Mouse (Mus musculus) stomach, postnatal 0 days (tissue): Measurements from ENCODE around the gene Celf2. TPM values are rescaled to one million over a fixed set of nuclear protein-coding genes. Genes with fewer than 3 reads are reported as not detected.

ENCODE experiments used
- ATAC-seq: fragments of 200-750 bp; cut with Nextera tagmentation; 2 replicates; pipeline ENCODE4 v1.8.0; 2017; ENCODE audit not compliant: low FRiP score, low TSS enrichment
- DNase-seq: peaks from one replicate; pipeline ENCODE4 v3.0.0-alpha.2; 2016; ENCODE audit warnings: low spot score
- H3K27ac ChIP-seq: fragments of 300-500 bp; sonication (generic); replicated peaks from 2 replicates; pipeline ENCODE4 v1.5.1; 2014; ENCODE audit warnings: mild to moderate bottlenecking, control low read depth
- H3K27me3 ChIP-seq: fragments of 300-500 bp; sonication (generic); 2 replicates; pipeline ENCODE4 v1.6.1; 2014; ENCODE audit warnings: low read length; ENCODE audit not compliant: control insufficient read depth, insufficient read depth
- H3K36me3 ChIP-seq: fragments of 300-500 bp; sonication (generic); 2 replicates; pipeline ENCODE4 v1.6.1; 2014; ENCODE audit warnings: low read length, mixed read lengths; ENCODE audit not compliant: control insufficient read depth, insufficient read depth
- H3K4me1 ChIP-seq: fragments of 300-500 bp; sonication (generic); replicated peaks from 2 replicates; pipeline ENCODE4 v1.6.1; 2014; ENCODE audit warnings: antibody characterized with exemption; ENCODE audit not compliant: control insufficient read depth, insufficient read depth
- H3K4me2 ChIP-seq: fragments of 300-500 bp; sonication (generic); replicated peaks from 2 replicates; pipeline ENCODE4 v1.6.1; 2014; ENCODE audit warnings: low read depth, mild to moderate bottlenecking, control low read depth, moderate library complexity
- H3K4me3 ChIP-seq: fragments of 300-500 bp; sonication (generic); 2 replicates; pipeline ENCODE4 v1.5.1; 2014; ENCODE audit warnings: low read depth, low read length, control low read depth
- H3K9ac ChIP-seq: fragments of 300-500 bp; sonication (generic); 2 replicates; pipeline ENCODE4 v1.6.1; 2014; ENCODE audit warnings: mild to moderate bottlenecking, low read length, control low read depth, mixed read lengths
- H3K9me3 ChIP-seq: fragments of 300-500 bp; sonication (generic); 2 replicates; pipeline ENCODE4 v1.6.1; 2016; ENCODE audit warnings: low read length; ENCODE audit not compliant: control insufficient read depth
- CTCF ChIP-seq: IDR thresholded peaks from 2 replicates; pipeline ENCODE4 v1.5.1; 2016; ENCODE audit warnings: antibody characterized with exemption, low read depth, mild to moderate bottlenecking, moderate library complexity
- EP300 ChIP-seq: optimal IDR thresholded peaks from 2 replicates; pipeline ENCODE3; 2016; ENCODE audit warnings: antibody characterized with exemption
- WGBS: fragments of 180-500 bp; shearing (Covaris S2); extraction: QIAGEN DNeasy Blood & Tissue Kit; methylation state at CpG from one replicate; pipeline ENCODE4 v1.1.7; 2014; 5-methylcytosine and 5-hydroxymethylcytosine counted together
- polyA plus RNA-seq: library from polyadenylated mRNA; unstranded; fragments of >200 nt; fragmentation: Nextera tagmentation; extraction: Ambion mirVana; gene quantifications from 2 replicates; pipeline ENCODE4 v1.2.1, GENCODE M21; 2015

Gene Celf2
- polyA plus RNA-seq, 1 experiment from 2014 or later, result 23.4 TPM

DNA sequence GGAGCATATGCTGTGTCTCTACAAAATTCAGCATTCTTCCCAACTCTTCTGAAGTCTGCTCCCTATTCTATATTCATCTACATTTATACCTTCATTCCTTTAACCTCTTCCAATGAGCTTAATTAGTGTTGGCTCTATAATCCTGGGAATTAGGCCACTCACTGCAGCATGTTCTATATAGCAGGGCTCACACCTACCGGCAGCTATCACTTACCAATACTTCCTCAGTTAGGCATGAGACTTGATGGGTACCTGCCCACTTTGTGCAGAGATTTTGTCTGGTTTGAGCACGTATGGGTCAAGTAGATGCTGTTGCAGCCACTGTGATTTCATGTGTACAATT lies 198.6 kb downstream of the Celf2 start:
- no peaks in the 10 kb centered on the region for H3K4me1 ChIP-seq
- H3K4me3 ChIP-seq, result no peak overlapping the region
- 90% methylated on average over 2 of the region's 2 CpGs for WGBS
- H3K36me3 ChIP-seq, result no peaks in the 10 kb centered on the region
- H3K27ac ChIP-seq, result no peak overlapping the region
- no peaks in the 10 kb centered on the region for H3K27me3 ChIP-seq
- no peaks in the 10 kb centered on the region for H3K9me3 ChIP-seq
- no peak overlapping the region for H3K4me2 ChIP-seq
- no peak for ATAC-seq
- H3K9ac ChIP-seq, result no peak overlapping the region
- no peak for TF ChIP-seq EP300
- no peak for TF ChIP-seq CTCF
- no peak for DNase-seq

GRCm38 (mm10) chr2:7310129-7310839 lies 199.1 kb downstream of the Celf2 start:
- no peaks in the 10 kb centered on the region for H3K27me3 ChIP-seq
- TF ChIP-seq CTCF, result no peak
- TF ChIP-seq EP300, result no peak
- H3K27ac ChIP-seq, result no peak overlapping the region
- no peaks in the 10 kb centered on the region for H3K9me3 ChIP-seq
- H3K4me3 ChIP-seq, result no peak overlapping the region
- ATAC-seq (no peak), DNase-seq (no peak)
- WGBS, result 46% methylated on average over 2 of the region's 2 CpGs
- H3K4me2 ChIP-seq, result no peak overlapping the region
- no peaks in the 10 kb centered on the region for H3K36me3 ChIP-seq
- H3K9ac ChIP-seq, result no peak overlapping the region
- H3K4me1 ChIP-seq, result no peaks in the 10 kb centered on the region

DNA sequence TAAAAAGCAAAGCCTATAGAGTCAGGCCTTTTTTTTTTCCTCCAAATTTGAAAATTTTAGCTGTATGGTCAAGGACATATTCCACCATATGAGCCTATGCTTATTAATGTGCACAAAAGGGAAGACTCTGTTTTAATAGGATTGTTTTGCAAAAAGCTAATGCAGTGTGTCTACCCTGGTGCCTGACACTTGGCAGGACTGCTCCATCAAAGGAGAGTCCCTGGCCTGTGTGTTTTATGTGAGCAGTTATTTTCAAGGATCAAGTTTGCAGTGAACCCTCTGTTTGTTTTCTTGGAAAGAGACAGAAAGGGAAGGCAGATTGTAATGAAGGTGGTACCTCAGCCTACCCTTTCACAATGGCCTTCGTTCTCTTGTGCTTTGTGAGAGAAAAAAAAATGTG lies 200.0 kb downstream of the Celf2 start:
- WGBS, result 85% methylated on average over 1 of the region's 1 CpGs
- DNase-seq (no peak), ATAC-seq (no peak)
- no peaks in the 10 kb centered on the region for H3K36me3 ChIP-seq
- no peaks in the 10 kb centered on the region for H3K9me3 ChIP-seq
- H3K4me3 ChIP-seq, result no peak overlapping the region
- H3K27ac ChIP-seq, result no peak overlapping the region
- TF ChIP-seq EP300, result no peak
- TF ChIP-seq CTCF, result no peak
- H3K9ac ChIP-seq, result no peak overlapping the region
- H3K27me3 ChIP-seq, result no peaks in the 10 kb centered on the region
- no peak overlapping the region for H3K4me2 ChIP-seq
- no peaks in the 10 kb centered on the region for H3K4me1 ChIP-seq

GRCm38 (mm10) chr2:7308731-7309130 lies 200.6 kb downstream of the Celf2 start:
- ATAC-seq (no peak), DNase-seq (no peak)
- Histone ChIP-seq H3K36me3 (no peaks in the 10 kb centered on the region), H3K9ac (no peak overlapping the region), H3K4me1 (no peaks in the 10 kb centered on the region), H3K9me3 (no peaks in the 10 kb centered on the region), H3K4me3 (no peak overlapping the region), H3K4me2 (no peak overlapping the region), H3K27me3 (no peaks in the 10 kb centered on the region), H3K27ac (no peak overlapping the region)
- no peak for TF ChIP-seq EP300
- TF ChIP-seq CTCF, result no peak
- 66% methylated on average over 1 of the region's 1 CpGs for WGBS

GRCm38 (mm10) chr2:7287434-7287833 lies 221.9 kb downstream of the Celf2 start:
- TF ChIP-seq EP300, result no peak
- no peak for TF ChIP-seq CTCF
- no peaks in the 10 kb centered on the region for H3K4me1 ChIP-seq
- no peaks in the 10 kb centered on the region for H3K36me3 ChIP-seq
- no peak overlapping the region for H3K9ac ChIP-seq
- 80% methylated on average over 3 of the region's 3 CpGs for WGBS
- H3K4me3 ChIP-seq, result no peak overlapping the region
- no peak overlapping the region for H3K27ac ChIP-seq
- DNase-seq (no peak), ATAC-seq (no peak)
- H3K9me3 ChIP-seq, result no peaks in the 10 kb centered on the region
- no peaks in the 10 kb centered on the region for H3K27me3 ChIP-seq
- H3K4me2 ChIP-seq, result no peak overlapping the region

DNA sequence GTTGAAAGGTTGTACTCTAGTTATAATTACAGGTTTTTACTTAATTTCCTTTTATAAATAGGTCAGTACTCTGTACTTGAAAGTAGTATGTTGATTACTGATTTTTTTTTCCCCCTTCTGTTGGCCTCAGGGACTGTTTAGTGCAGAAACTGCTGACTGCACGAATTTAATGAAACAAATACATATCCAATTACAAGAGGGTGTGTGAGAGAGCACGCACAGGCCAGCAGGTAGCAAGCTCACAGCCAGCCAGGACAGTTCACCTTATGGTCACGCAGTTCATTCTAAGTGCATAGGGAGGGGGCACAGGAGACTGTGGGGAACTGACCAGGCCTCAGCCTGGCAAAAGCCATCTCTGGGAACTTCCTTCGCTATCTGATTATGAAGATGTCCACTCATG lies 236.1 kb downstream of the Celf2 start:
- ATAC-seq (no peak), DNase-seq (no peak)
- Histone ChIP-seq H3K27ac (no peak overlapping the region), H3K4me3 (no peak overlapping the region), H3K4me1 (no peaks in the 10 kb centered on the region), H3K9ac (no peak overlapping the region), H3K36me3 (no peaks in the 10 kb centered on the region), H3K9me3 (no peaks in the 10 kb centered on the region), H3K4me2 (no peak overlapping the region), H3K27me3 (no peaks in the 10 kb centered on the region)
- TF ChIP-seq CTCF (no peak), EP300 (no peak)
- 58% methylated on average over 4 of the region's 4 CpGs for whole genome bisulfite sequencing
